Mouse (Mus musculus): Measurements from ENCODE around the gene Pklr.

DNA sequence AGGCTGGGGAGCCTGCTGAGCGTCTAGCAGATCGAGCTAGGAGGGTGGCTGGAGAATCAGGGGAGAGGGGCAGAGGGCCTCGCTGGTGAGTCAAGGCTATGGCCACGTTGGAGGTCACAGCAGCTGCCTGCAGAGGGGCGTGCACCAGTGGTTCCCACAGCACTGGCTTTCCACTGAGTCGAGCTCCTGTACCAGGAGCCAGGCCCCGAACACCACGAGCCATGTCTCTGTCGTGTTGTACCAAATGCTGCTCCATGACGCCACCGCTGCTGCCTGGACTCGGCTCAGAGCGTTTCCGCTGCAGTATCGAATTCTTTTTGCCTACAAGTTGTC lies 12.0 kb downstream of the Pklr start:
- TF ChIP-seq CTCF (IDR thresholded peaks at IDR 0.05; ENCODE audit: low read depth, low read length), result no peak
- TF ChIP-seq POLR2A (IDR thresholded peaks at IDR 0.05; ENCODE audit: borderline replicate concordance, low read depth, low read length), result no peak

Data from bone marrow macrophage, adult 2 months (primary cell).